Mouse (Mus musculus) layer of hippocampus, postnatal 10 days (tissue): ENCODE measurements at regions not wholly inside any gene's neighbourhood (a gene's known extent, or its start where the extent isn't known, plus 50 kb on each side); places are given as distances from the start of the nearest gene placed in this dataset.
"Not testable (repeated sequence)": the region's sequence is repeated elsewhere in the genome, so short reads cannot be mapped to it uniquely, and the experiment has no call there.

Experiments used
- DNase-seq, 2 experiments: peaks; one replicate each; pipeline ENCODE4 v3.0.0; 2021; ENCODE audit warnings: low spot score in 2 of 2

GRCm38 (mm10) chr6:144940871-144941380 is 135.1 kb downstream of the Bcat1 start:
- DNase-seq = no peak

GRCm38 (mm10) chr6:144938613-144939236 is 137.3 kb downstream of the Bcat1 start:
- peak in 1 of 2 experiments; percentile 15 for DNase-seq

- DNase-seq = no peak
Observed at GRCm38 (mm10) chr6:144937211-144937610, 138.8 kb downstream of the Bcat1 start.

GRCm38 (mm10) chr6:144933722-144934235 is 142.2 kb downstream of the Bcat1 start:
- DNase-seq = no peak

- no peak for DNase-seq
Observed at GRCm38 (mm10) chr6:144932402-144932801, 143.6 kb downstream of the Bcat1 start.

- no peak for DNase-seq
Observed at GRCm38 (mm10) chr6:144929959-144930358, 146.0 kb downstream of the Bcat1 start.

- DNase-seq = no peak
Observed at GRCm38 (mm10) chr6:144929262-144929855, 146.6 kb downstream of the Bcat1 start.

GRCm38 (mm10) chr6:144927599-144927998 is 145.8 kb upstream of the Sox5 start:
- DNase-seq = no peak

- no peak for DNase-seq
Observed at GRCm38 (mm10) chr6:144922762-144923161, 141.0 kb upstream of the Sox5 start.

GRCm38 (mm10) chr6:144919750-144920149 is 138.0 kb upstream of the Sox5 start:
- DNase-seq = no peak

- DNase-seq = no peak
Observed at GRCm38 (mm10) chr6:144917128-144917527, 135.4 kb upstream of the Sox5 start.

- no peak for DNase-seq
Observed at GRCm38 (mm10) chr6:144911781-144912180, 130.0 kb upstream of the Sox5 start.

- no peak for DNase-seq
Observed at GRCm38 (mm10) chr6:144910392-144910791, 128.6 kb upstream of the Sox5 start.

- DNase-seq = no peak
Observed at GRCm38 (mm10) chr6:144908646-144909045, 126.9 kb upstream of the Sox5 start.

GRCm38 (mm10) chr6:144903156-144903555 is 121.4 kb upstream of the Sox5 start:
- no peak for DNase-seq

GRCm38 (mm10) chr6:144902267-144902995 is 120.7 kb upstream of the Sox5 start:
- DNase-seq = no peak

GRCm38 (mm10) chr6:144901825-144902224 is 120.0 kb upstream of the Sox5 start:
- no peak for DNase-seq

GRCm38 (mm10) chr6:144900858-144901257 is 119.1 kb upstream of the Sox5 start:
- DNase-seq = not testable (repeated sequence)

- no peak for DNase-seq
Observed at GRCm38 (mm10) chr6:144897526-144897925, 115.7 kb upstream of the Sox5 start.

- DNase-seq = no peak
Observed at GRCm38 (mm10) chr6:144890914-144891313, 109.1 kb upstream of the Sox5 start.

- no peak for DNase-seq
Observed at GRCm38 (mm10) chr6:144890166-144890565, 108.4 kb upstream of the Sox5 start.

- DNase-seq = no peak
Observed at GRCm38 (mm10) chr6:144883117-144883516, 101.3 kb upstream of the Sox5 start.
